In the genomic region with DNA sequence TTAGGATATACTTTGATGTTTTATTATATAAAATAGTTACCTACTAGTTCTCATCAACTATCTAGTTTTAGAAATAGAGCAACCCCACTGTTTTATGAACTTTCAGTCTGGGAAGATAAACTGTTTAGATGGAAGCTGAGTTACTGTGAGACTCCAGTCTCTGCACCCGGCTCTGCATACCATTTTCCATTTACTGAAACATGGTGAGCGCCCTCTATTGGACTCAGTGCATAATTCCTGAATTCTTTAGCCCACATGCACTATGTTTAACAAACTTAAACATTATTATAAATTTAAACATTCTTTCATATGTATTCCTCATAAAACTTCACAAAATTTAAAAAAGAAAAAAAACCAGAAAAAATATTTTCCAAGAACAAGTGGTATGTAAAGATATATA, we compare ENCODE assay signal across 10 mouse cellular contexts. TPM values are rescaled to one million over a fixed set of nuclear protein-coding genes. Genes with fewer than 3 reads are reported as not detected.
A peak's percentile ranks its signal among the peaks of the same experiment; 100 is the strongest.
DNase-seq lines count a peak whose midpoint lies in the region; ATAC-seq and TF ChIP-seq lines count a peak whose summit lies in the region.
"Had no signal": no experiment of that assay in that cellular context is flagged by ENCODE, and none has a peak within 500 bp of the region (broad histone marks: within the 10 kb centered on the region; RNA-seq: fewer than 3 reads in every experiment).

No protein-coding gene starts in this region.

- peaks cover 5% of the 10 kb centered on the region for H3K27me3 ChIP-seq in heart, adult 2 months (ENCODE audit: control insufficient read depth, insufficient read depth, low read length)
- H3K27me3 ChIP-seq in heart, embryonic 12.5 days (replicated peaks), result peaks cover 16% of the 10 kb centered on the region
- peaks cover 14% of the 10 kb centered on the region for H3K27me3 ChIP-seq in midbrain, embryonic 11.5 days (ENCODE audit: control insufficient read depth, insufficient read depth, low read length)
- peaks cover 19% of the 10 kb centered on the region for H3K27me3 ChIP-seq in midbrain, embryonic 13.5 days

- no peak for TF ChIP-seq POLR2A in heart, adult 2 months (IDR thresholded peaks at IDR 0.05; ENCODE audit: insufficient read depth, low read depth, low read length)

- ATAC-seq in heart, embryonic 12.5 days (ENCODE audit: insufficient number of reproducible peaks, low FRiP score), result no peak
- no peak for ATAC-seq in midbrain, embryonic 11.5 days (ENCODE audit: low FRiP score)
- no peak for ATAC-seq in midbrain, embryonic 13.5 days

- no peaks in the 10 kb centered on the region for H3K4me1 ChIP-seq in heart, adult 2 months (ENCODE audit: control insufficient read depth, insufficient read depth, low read length)
- H3K4me1 ChIP-seq in heart, embryonic 12.5 days (replicated peaks), result peaks cover 8% of the 10 kb centered on the region
- H3K4me1 ChIP-seq in midbrain, embryonic 11.5 days (ENCODE audit: control insufficient read depth, insufficient read depth, low read length), result 0 out of 2 replicates have a peak, but pooled peaks cover 2% of the 10 kb centered on the region
- peaks cover 9% of the 10 kb centered on the region for H3K4me1 ChIP-seq in midbrain, embryonic 13.5 days (replicated peaks)

- no peak overlapping the region for H3K27ac ChIP-seq in heart, adult 2 months
- H3K27ac ChIP-seq in heart, embryonic 12.5 days (ENCODE audit: poor library complexity, severe bottlenecking), result no peak overlapping the region
- H3K27ac ChIP-seq in midbrain, embryonic 11.5 days (ENCODE audit: low read depth, low read length), result no peak overlapping the region
- H3K27ac ChIP-seq in midbrain, embryonic 13.5 days, result no peak overlapping the region

- peak; percentile 72 for TF ChIP-seq CTCF in heart, adult 2 months (IDR thresholded peaks at IDR 0.05)

- intact Hi-C loops in heart, adult 2 months (cut with DNase I), result no loop called here

- no peak for DNase-seq in heart, adult 2 months
- peak; percentile 88 for DNase-seq in midbrain, embryonic 11.5 days (ENCODE audit: low spot score, missing footprints)
- DNase-seq in brain, adult 2 months (ENCODE audit: low read depth, low spot score), result peak; percentile 83
- DNase-seq in retina, postnatal 1 day, result peak; percentile 63
- no peak for DNase-seq in right cerebral cortex, postnatal 25 days
- DNase-seq in urinary bladder, postnatal 36 days (ENCODE audit: low spot score in 2 of 2), result no peak
- DNase-seq: cerebellum, adult 8-10 months had no signal

- no peaks in the 10 kb centered on the region for H3K79me2 ChIP-seq in heart, adult 2 months (replicated peaks; ENCODE audit: control insufficient read depth, insufficient read depth, low read length)

- no peak overlapping the region for H3K4me3 ChIP-seq in heart, adult 2 months
- H3K4me3 ChIP-seq in heart, embryonic 12.5 days, result no peak overlapping the region
- H3K4me3 ChIP-seq in midbrain, embryonic 11.5 days (ENCODE audit: low read depth, low read length), result no peak overlapping the region
- H3K4me3 ChIP-seq in midbrain, embryonic 13.5 days (replicated peaks), result no peak overlapping the region

- no peaks in the 10 kb centered on the region; the same call in 1 of the 2 replicates for H3K36me3 ChIP-seq in heart, adult 2 months (ENCODE audit: control insufficient read depth, insufficient read depth, low read length)
- peaks cover 14% of the 10 kb centered on the region for H3K36me3 ChIP-seq in heart, embryonic 12.5 days
- no peaks in the 10 kb centered on the region; the same call in 1 of the 2 replicates for H3K36me3 ChIP-seq in midbrain, embryonic 11.5 days (ENCODE audit: control insufficient read depth, insufficient read depth, low read length)
- peaks cover 14% of the 10 kb centered on the region for H3K36me3 ChIP-seq in midbrain, embryonic 13.5 days

- no peak overlapping the region for H3K4me2 ChIP-seq in heart, embryonic 12.5 days
- no peak overlapping the region for H3K4me2 ChIP-seq in midbrain, embryonic 11.5 days
- no peak overlapping the region for H3K4me2 ChIP-seq in midbrain, embryonic 13.5 days (replicated peaks)

- 25% methylated on average over 2 of the region's 2 CpGs for WGBS in heart, adult 2 months
- WGBS in heart, embryonic 12.5 days, result 13% methylated on average over 2 of the region's 2 CpGs
- WGBS in midbrain, embryonic 11.5 days, result 8% methylated on average over 2 of the region's 2 CpGs
- 7% methylated on average over 2 of the region's 2 CpGs for WGBS in midbrain, embryonic 13.5 days

- no peak for TF ChIP-seq EP300 in heart, adult 2 months (IDR thresholded peaks at IDR 0.05; ENCODE audit: insufficient read depth, low read depth, low read length)

- H3K9ac ChIP-seq in heart, adult 2 months (ENCODE audit: low read depth, low read length), result no peak overlapping the region
- no peak overlapping the region for H3K9ac ChIP-seq in heart, embryonic 12.5 days
- H3K9ac ChIP-seq in midbrain, embryonic 11.5 days (ENCODE audit: low read length), result no peak overlapping the region
- H3K9ac ChIP-seq in midbrain, embryonic 13.5 days (replicated peaks), result no peak overlapping the region

- H3K9me3 ChIP-seq in heart, embryonic 12.5 days (replicated peaks), result no peaks in the 10 kb centered on the region
- H3K9me3 ChIP-seq in midbrain, embryonic 11.5 days (ENCODE audit: control insufficient read depth, low read length), result no peaks in the 10 kb centered on the region
- H3K9me3 ChIP-seq in midbrain, embryonic 13.5 days, result no peaks in the 10 kb centered on the region

RNA-seq across cellular contexts. Expression of gene Sp9, which starts 13.9 kb away (rescaled TPM):
- not detected for total RNA-seq in heart, adult 2 months (2021)
- polyA plus RNA-seq in heart, adult 2 months (2012; rRNA removed), result not detected in 2 replicates
- polyA plus RNA-seq in heart, embryonic 12.5 days (2016; fragmentation: Nextera tagmentation; extraction: Ambion mirVana), result not detected in 2 replicates
- polyA plus RNA-seq in midbrain, embryonic 11.5 days (2014; fragmentation: Nextera tagmentation; extraction: Ambion mirVana), result 2.8 and 3.3 TPM in 2 replicates
- 6.1 and 8.9 TPM in 2 replicates for polyA plus RNA-seq in midbrain, embryonic 13.5 days (2015; fragmentation: Nextera tagmentation; extraction: Ambion mirVana)
- polyA plus RNA-seq: intestine, embryonic 14.5 days had no signal

RNA-seq across cellular contexts. Expression of gene Scrn3, which starts 26.8 kb away (rescaled TPM):
- 10 to 100 TPM; 24.0 to 27.8 TPM for total RNA-seq in heart, adult 2 months (2021)
- polyA plus RNA-seq in heart, adult 2 months (2012; rRNA removed), result 11.4 and 24.5 TPM in 2 replicates
- 14.9 and 16.5 TPM in 2 replicates for polyA plus RNA-seq in heart, embryonic 12.5 days (2016; fragmentation: Nextera tagmentation; extraction: Ambion mirVana)
- 10.7 and 11.7 TPM in 2 replicates for polyA plus RNA-seq in midbrain, embryonic 11.5 days (2014; fragmentation: Nextera tagmentation; extraction: Ambion mirVana)
- polyA plus RNA-seq in midbrain, embryonic 13.5 days (2015; fragmentation: Nextera tagmentation; extraction: Ambion mirVana), result 8.1 and 9.6 TPM in 2 replicates

RNA-seq across cellular contexts. Expression of gene Cir1, which starts 26.9 kb away (rescaled TPM):
- 10 to 100 TPM; 11.9 to 14.3 TPM for total RNA-seq in heart, adult 2 months (2021)
- 2.5 and 4.7 TPM in 2 replicates for polyA plus RNA-seq in heart, adult 2 months (2012; rRNA removed)
- polyA plus RNA-seq in heart, embryonic 12.5 days (2016; fragmentation: Nextera tagmentation; extraction: Ambion mirVana), result 15.2 and 19.0 TPM in 2 replicates
- 21.4 and 25.5 TPM in 2 replicates for polyA plus RNA-seq in midbrain, embryonic 11.5 days (2014; fragmentation: Nextera tagmentation; extraction: Ambion mirVana)
- polyA plus RNA-seq in midbrain, embryonic 13.5 days (2015; fragmentation: Nextera tagmentation; extraction: Ambion mirVana), result 34.0 and 34.8 TPM in 2 replicates

Comparison
In these comparisons a context has a peak if more than half of its experiments do, and no peak if none do; other contexts are left out.
1. DNase-seq: peak in midbrain, embryonic 11.5 days (single experiment), brain, adult 2 months (single experiment) and retina, postnatal 1 day (single experiment); none in heart, adult 2 months (0 of 2), right cerebral cortex, postnatal 25 days (single experiment) and urinary bladder, postnatal 36 days (0 of 2).